Mouse (Mus musculus) gonadal fat pad, adult 2 months (tissue): ENCODE data around the gene Tdrd12. TPM values are rescaled to one million over a fixed set of nuclear protein-coding genes. Genes with fewer than 3 reads are reported as not detected.

ENCODE experiments used
- DNase-seq: peaks from one replicate; pipeline ENCODE4 v3.0.0-alpha.2; 2012; ENCODE audit warnings: low read depth
- polyA plus RNA-seq: library from polyadenylated mRNA; depleted of rRNA; stranded (reverse); fragments of >200 nt; gene quantifications from 2 replicates; pipeline ENCODE4 v1.2.3, GENCODE M21; 2012; rRNA removed

Gene Tdrd12
- polyA plus RNA-seq, 1 experiment: 0.23 TPM

- no peak for DNase-seq
These were observed 89.3 kb downstream of the Tdrd12 start, which contains the start of gene Slc7a9 for GRCm38 (mm10) chr7:35447996-35448846. Slc7a9 (plus strand) TSS chr7:35448796.

GRCm38 (mm10) chr7:35447501-35447900 is 90.0 kb downstream of the Tdrd12 start:
- no peak for DNase-seq

- no peak for DNase-seq
These were observed 102.3 kb downstream of the Tdrd12 start for GRCm38 (mm10) chr7:35435266-35435665.

- DNase-seq: no peak
These were observed 109.4 kb downstream of the Tdrd12 start for GRCm38 (mm10) chr7:35428146-35428545.

GRCm38 (mm10) chr7:35423071-35423470 is 114.5 kb downstream of the Tdrd12 start:
- DNase-seq: no peak

Other genes with a start within 250 kb of the Tdrd12 start
- gene Gpatch1, start 219.3 kb downstream of the Tdrd12 start, polyA plus RNA-seq: 4.1 and 5.2 TPM in 2 replicates
- gene Rhpn2, start 203.6 kb downstream of the Tdrd12 start, polyA plus RNA-seq: 7.2 and 7.4 TPM in 2 replicates
- 3.3 and 3.6 TPM in 2 replicates for gene Faap24, start 140.9 kb downstream of the Tdrd12 start, polyA plus RNA-seq
- gene Cep89, start 140.7 kb downstream of the Tdrd12 start, polyA plus RNA-seq: 13.7 and 19.3 TPM in 2 replicates
- gene Slc7a9, start 88.9 kb downstream of the Tdrd12 start, polyA plus RNA-seq: 8.0 and 9.9 TPM in 2 replicates
- gene Nudt19, start 18.6 kb upstream of the Tdrd12 start, polyA plus RNA-seq: 32.0 and 36.7 TPM in 2 replicates
- 0.16 and 0.23 TPM in 2 replicates for gene Rgs9bp, start 47.8 kb upstream of the Tdrd12 start, polyA plus RNA-seq
- gene Ankrd27, start 48.5 kb upstream of the Tdrd12 start, polyA plus RNA-seq: 29.6 and 33.6 TPM in 2 replicates
- 23.9 and 43.5 TPM in 2 replicates for gene Pdcd5, start 109.8 kb upstream of the Tdrd12 start, polyA plus RNA-seq
- 7.9 and 10.0 TPM in 2 replicates for gene Dpy19l3, start 216.7 kb upstream of the Tdrd12 start, polyA plus RNA-seq